Mouse (Mus musculus) retina, postnatal 1 day (tissue): ENCODE data around the gene Tial1.

Experiments used
- DNase-seq: peaks from one replicate; pipeline ENCODE4 v3.0.0-alpha.2; 2012

Tial1 gene

GRCm38 (mm10) chr7:128461285-128462215 lies at the start of gene Tial1:
Gene Tial1, minus strand, starts transcription at chr7:128461717.
- DNase-seq = peak; percentile 99

GRCm38 (mm10) chr7:128504091-128504490 lies 42.6 kb upstream of the Tial1 start:
- DNase-seq = no peak

GRCm38 (mm10) chr7:128499801-128500200 lies 38.3 kb upstream of the Tial1 start:
- DNase-seq = no peak

GRCm38 (mm10) chr7:128494546-128494945 lies 33.0 kb upstream of the Tial1 start:
- no peak for DNase-seq

GRCm38 (mm10) chr7:128488986-128489385 lies 27.5 kb upstream of the Tial1 start:
- no peak for DNase-seq

- DNase-seq = peak; percentile 84
Observed at GRCm38 (mm10) chr7:128474322-128474721, 12.8 kb upstream of the Tial1 start.

- DNase-seq = peak; percentile 16
Observed at GRCm38 (mm10) chr7:128462406-128462805, 889 bp upstream of the Tial1 start.

- peak; percentile 57 for DNase-seq
Observed at GRCm38 (mm10) chr7:128460865-128461228, 670 bp downstream of the Tial1 start.

- peak; percentile 41 for DNase-seq
Observed at GRCm38 (mm10) chr7:128460131-128460864, 1.2 kb downstream of the Tial1 start.

- DNase-seq = no peak
Observed at GRCm38 (mm10) chr7:128459791-128460130, 1.8 kb downstream of the Tial1 start.

GRCm38 (mm10) chr7:128458011-128458410 lies 3.5 kb downstream of the Tial1 start:
- no peak for DNase-seq

GRCm38 (mm10) chr7:128452731-128453130 lies 8.8 kb downstream of the Tial1 start:
- no peak for DNase-seq

- no peak for DNase-seq
Observed at GRCm38 (mm10) chr7:128440584-128440983, 20.9 kb downstream of the Tial1 start.

- DNase-seq = no peak
Observed at GRCm38 (mm10) chr7:128439251-128439650, 22.3 kb downstream of the Tial1 start.

- DNase-seq = no peak
Observed at GRCm38 (mm10) chr7:128438131-128438530, 23.4 kb downstream of the Tial1 start.

- peak; percentile 14 for DNase-seq
Observed at GRCm38 (mm10) chr7:128433213-128433612, 28.3 kb downstream of the Tial1 start.

- DNase-seq = no peak
Observed at GRCm38 (mm10) chr7:128432574-128432973, 28.9 kb downstream of the Tial1 start.

- no peak for DNase-seq
Observed at GRCm38 (mm10) chr7:128422491-128422890, 39.0 kb downstream of the Tial1 start.

GRCm38 (mm10) chr7:128421701-128422100 lies 39.8 kb downstream of the Tial1 start:
- no peak for DNase-seq

GRCm38 (mm10) chr7:128419690-128420089 lies 41.8 kb downstream of the Tial1 start:
- DNase-seq = no peak

- DNase-seq = peak; percentile 82
Observed at GRCm38 (mm10) chr7:128417930-128418779, 43.4 kb downstream of the Tial1 start, which contains the start of gene Rgs10. Gene Rgs10, minus strand, starts transcription at chr7:128418758.

GRCm38 (mm10) chr7:128417226-128417929 lies 44.1 kb downstream of the Tial1 start:
- DNase-seq = peak; percentile 8
